Mouse (Mus musculus) bone marrow macrophage, adult 2 months (primary cell): Measurements from ENCODE around the gene Egfl6.

Experiments used
- CTCF ChIP-seq: IDR thresholded peaks from 2 replicates; pipeline ENCODE4 v1.5.1; 2012; ENCODE audit warnings: low read depth, mild to moderate bottlenecking, low read length, moderate library complexity
- POLR2A ChIP-seq: IDR thresholded peaks from 2 replicates; pipeline ENCODE4 v1.6.1; 2012; ENCODE audit warnings: mild to moderate bottlenecking, low read depth, low read length, borderline replicate concordance

- TF ChIP-seq POLR2A (no peak), CTCF (no peak)
Measured at GRCm38 (mm10) chrX:166518345-166518744, 67.2 kb downstream of the Egfl6 start, which contains the start of gene Tceanc.
